Mouse (Mus musculus): ENCODE measurements around the gene Il4ra. TPM values are rescaled to one million over a fixed set of nuclear protein-coding genes. Genes with fewer than 3 reads are reported as not detected.

Gene Il4ra
- 17.1 and 23.9 TPM in 2 replicates for polyA plus RNA-seq (2015; fragmentation: Nextera tagmentation; extraction: Ambion mirVana)

GRCm38 (mm10) chr7:125551766-125552709 lies at the start of gene Il4ra:
Gene Il4ra, plus strand, starts transcription at chr7:125552120.

GRCm38 (mm10) chr7:125603185-125603631 lies 51.3 kb downstream of the Il4ra start, which contains the start of gene Il21r:
Gene Il21r, plus strand, starts transcription at chr7:125603429.

Other genes starting within 250 kb of the Il4ra start
- 3.3 and 3.9 TPM in 2 replicates for gene Kdm8, start 107.4 kb upstream of the Il4ra start, polyA plus RNA-seq (2015; fragmentation: Nextera tagmentation; extraction: Ambion mirVana)
- 89.6 and 91.8 TPM in 2 replicates for gene Nsmce1, start 60.5 kb upstream of the Il4ra start, polyA plus RNA-seq (2015; fragmentation: Nextera tagmentation; extraction: Ambion mirVana)
- gene Il21r, start 51.3 kb downstream of the Il4ra start, polyA plus RNA-seq (2015; fragmentation: Nextera tagmentation; extraction: Ambion mirVana) = 1.1 and 1.5 TPM in 2 replicates
- gene Gtf3c1, start 155.7 kb downstream of the Il4ra start, polyA plus RNA-seq (2015; fragmentation: Nextera tagmentation; extraction: Ambion mirVana) = 9.0 and 10.7 TPM in 2 replicates
- 2.9 and 4.2 TPM in 2 replicates for gene D430042O09Rik, start 155.8 kb downstream of the Il4ra start, polyA plus RNA-seq (2015; fragmentation: Nextera tagmentation; extraction: Ambion mirVana)

Measured in urinary bladder, postnatal 0 days (tissue).